Mouse (Mus musculus): ENCODE measurements around the gene Fam47e. TPM values are rescaled to one million over a fixed set of nuclear protein-coding genes. Genes with fewer than 3 reads are reported as not detected.

Gene Fam47e
- polyA plus RNA-seq, 2 experiments: 1.0 to 1.4 TPM

GRCm38 (mm10) chr5:92595026-92595425 is 40.2 kb downstream of the Fam47e start:
- no peak for ATAC-seq (ENCODE audit: insufficient read depth)
- H3K4me3 ChIP-seq (ENCODE audit: insufficient read depth in 1 of 2, low read depth in 2 of 2, low read length in 2 of 2): no peak overlapping the region

DNA sequence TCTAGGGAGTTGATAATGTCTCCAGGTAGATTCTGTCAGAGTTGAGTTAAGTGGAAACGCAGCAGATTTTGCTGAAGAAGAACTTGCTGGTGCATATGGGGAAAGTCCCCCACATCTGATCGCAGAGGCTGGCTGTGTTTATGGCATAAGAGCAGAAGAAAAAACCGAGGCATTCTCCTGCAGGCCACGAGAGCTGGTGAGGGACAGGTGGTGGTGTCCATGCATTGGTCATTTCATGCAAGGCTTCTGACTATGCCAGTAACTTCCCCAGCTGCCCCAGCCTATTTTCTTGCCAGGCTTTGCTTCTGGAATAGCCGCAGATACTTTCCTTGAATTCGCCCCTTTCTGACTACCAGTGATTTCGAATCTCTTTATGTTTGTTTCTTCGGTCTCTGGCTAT is 42.0 kb downstream of the Fam47e start:
- no peak for TF ChIP-seq EP300 (IDR thresholded peaks at IDR 0.05; ENCODE audit: low read depth)
- no peak for TF ChIP-seq CTCF (IDR thresholded peaks at IDR 0.05; ENCODE audit: low read depth)
- Histone ChIP-seq H3K4me2 (ENCODE audit: low read depth) (no peak overlapping the region), H3K36me3 (replicated peaks; ENCODE audit: control insufficient read depth, insufficient read depth, low read depth) (no peaks in the 10 kb centered on the region), H3K9me3 (ENCODE audit: control insufficient read depth, low read length) (no peaks in the 10 kb centered on the region), H3K4me3 (ENCODE audit: insufficient read depth in 1 of 2, low read depth in 2 of 2, low read length in 2 of 2) (no peak overlapping the region), H3K27ac (no peak overlapping the region), H3K4me1 (replicated peaks; ENCODE audit: control insufficient read depth in 2 of 2, insufficient read depth in 2 of 2, low read length in 1 of 2) (no peaks in the 10 kb centered on the region), H3K27me3 (ENCODE audit: control insufficient read depth, insufficient read depth, low read length) (peaks cover 6% of the 10 kb centered on the region), H3K9ac (replicated peaks) (no peak overlapping the region)
- ATAC-seq (ENCODE audit: insufficient read depth) (no peak), DNase-seq (ENCODE audit: low read depth in 3 of 3, low spot score in 3 of 3) (no peak)
- WGBS (ENCODE audit: insufficient replicate concordance): 66% methylated on average over 8 of the region's 8 CpGs

More at GRCm38 (mm10) chr5:92595026-92595425, 40.2 kb downstream of the Fam47e start:
- Histone ChIP-seq H3K4me1 (replicated peaks; ENCODE audit: control insufficient read depth in 2 of 2, insufficient read depth in 2 of 2, low read length in 1 of 2) (no peaks in the 10 kb centered on the region), H3K9ac (replicated peaks) (no peak overlapping the region), H3K27me3 (ENCODE audit: control insufficient read depth, insufficient read depth, low read length) (no peaks in the 10 kb centered on the region), H3K36me3 (replicated peaks; ENCODE audit: control insufficient read depth, insufficient read depth, low read depth) (no peaks in the 10 kb centered on the region), H3K4me2 (ENCODE audit: low read depth) (no peak overlapping the region), H3K9me3 (ENCODE audit: control insufficient read depth, low read length) (no peaks in the 10 kb centered on the region), H3K27ac (no peak overlapping the region)
- no peak for DNase-seq (ENCODE audit: low read depth in 3 of 3, low spot score in 3 of 3)
- TF ChIP-seq EP300 (IDR thresholded peaks at IDR 0.05; ENCODE audit: low read depth): no peak
- no peak for TF ChIP-seq CTCF (IDR thresholded peaks at IDR 0.05; ENCODE audit: low read depth)
- WGBS (ENCODE audit: insufficient replicate concordance): 70% methylated on average over 5 of the region's 5 CpGs

- 66% methylated on average over 10 of the region's 10 CpGs for WGBS (ENCODE audit: insufficient replicate concordance)
- TF ChIP-seq EP300 (IDR thresholded peaks at IDR 0.05; ENCODE audit: low read depth): no peak
- TF ChIP-seq CTCF (IDR thresholded peaks at IDR 0.05; ENCODE audit: low read depth): no peak
- no peaks in the 10 kb centered on the region; a peak in 2 of 4 replicates for H3K4me1 ChIP-seq (replicated peaks; ENCODE audit: control insufficient read depth in 2 of 2, insufficient read depth in 2 of 2, low read length in 1 of 2)
- no peaks in the 10 kb centered on the region for H3K36me3 ChIP-seq (replicated peaks; ENCODE audit: control insufficient read depth, insufficient read depth, low read depth)
- no peak overlapping the region for H3K9ac ChIP-seq (replicated peaks)
- ATAC-seq (ENCODE audit: insufficient read depth) (no peak), DNase-seq (ENCODE audit: low read depth in 3 of 3, low spot score in 3 of 3) (no peak)
- no peak overlapping the region for H3K27ac ChIP-seq
- no peaks in the 10 kb centered on the region for H3K9me3 ChIP-seq (ENCODE audit: control insufficient read depth, low read length)
- H3K4me2 ChIP-seq (ENCODE audit: low read depth): no peak overlapping the region
- H3K4me3 ChIP-seq (ENCODE audit: insufficient read depth in 1 of 2, low read depth in 2 of 2, low read length in 2 of 2): no peak overlapping the region
- H3K27me3 ChIP-seq (ENCODE audit: control insufficient read depth, insufficient read depth, low read length): peaks cover 8% of the 10 kb centered on the region
Measured at GRCm38 (mm10) chr5:92599030-92599429, 44.2 kb downstream of the Fam47e start.

GRCm38 (mm10) chr5:92602691-92603690 is 48.1 kb downstream of the Fam47e start, which contains the start of gene Stbd1:
Gene Stbd1, plus strand, starts transcription at chr5:92603041.
- TF ChIP-seq EP300 (IDR thresholded peaks at IDR 0.05; ENCODE audit: low read depth): no peak
- no peak for TF ChIP-seq CTCF (IDR thresholded peaks at IDR 0.05; ENCODE audit: low read depth)
- WGBS (ENCODE audit: insufficient replicate concordance): under 1% methylated on average over 63 of the region's 69 CpGs
- Histone ChIP-seq H3K27me3 (ENCODE audit: control insufficient read depth, insufficient read depth, low read length) (peaks cover 8% of the 10 kb centered on the region), H3K4me3 (ENCODE audit: insufficient read depth in 1 of 2, low read depth in 2 of 2, low read length in 2 of 2) (peak within 1 kb of the TSS; percentile 49 to 50), H3K27ac (no peak within 1 kb of the TSS), H3K4me2 (ENCODE audit: low read depth) (peak within 1 kb of the TSS; percentile 57), H3K9me3 (ENCODE audit: control insufficient read depth, low read length) (no peaks in the 10 kb centered on the region), H3K36me3 (replicated peaks; ENCODE audit: control insufficient read depth, insufficient read depth, low read depth) (no peaks in the 10 kb centered on the region), H3K4me1 (replicated peaks; ENCODE audit: control insufficient read depth in 2 of 2, insufficient read depth in 2 of 2, low read length in 1 of 2) (no peaks in the 10 kb centered on the region; a peak in 2 of 4 replicates), H3K9ac (replicated peaks) (no peak within 1 kb of the TSS; the same call in 1 of the 2 replicates)
- peak; percentile 74 for ATAC-seq (ENCODE audit: insufficient read depth)
- DNase-seq (ENCODE audit: low read depth in 3 of 3, low spot score in 3 of 3): peak in 1 of 3 experiments; percentile 4

All from liver, embryonic 14.5 days (tissue).